Mouse (Mus musculus) cortical plate, adult 2 months (tissue): Measurements from ENCODE around the gene Ebf4.

Source experiments
- CTCF ChIP-seq: fragments of 200-500 bp; IDR thresholded peaks from 2 replicates; pipeline ENCODE4 v1.5.1; 2011; ENCODE audit warnings: mild to moderate bottlenecking, control low read depth, low read length; ENCODE audit not compliant: insufficient read depth; ENCODE audit errors: extremely low read depth
- POLR2A ChIP-seq: fragments of 200-500 bp; IDR thresholded peaks from 2 replicates; pipeline ENCODE4 v1.6.1; 2011; ENCODE audit warnings: mild to moderate bottlenecking, low read length, control low read depth; ENCODE audit not compliant: insufficient read depth; ENCODE audit errors: extremely low read depth

GRCm38 (mm10) chr2:130329502-130329901 lies 34.5 kb downstream of the Ebf4 start:
- no peak for TF ChIP-seq CTCF
- no peak for TF ChIP-seq POLR2A
